Mouse (Mus musculus): Measurements from ENCODE around the gene Tuba4a.

GRCm38 (mm10) chr1:75213096-75213495 lies 6.6 kb downstream of the Tuba4a start:
- TF ChIP-seq CTCF (IDR thresholded peaks at IDR 0.05; ENCODE audit: low read depth, low read length) = no peak
- no peak for TF ChIP-seq POLR2A (IDR thresholded peaks at IDR 0.05; ENCODE audit: insufficient read depth, low read length)
